Mouse (Mus musculus) heart, embryonic 14.5 days (tissue): ENCODE data around the gene Zfp622. TPM values are rescaled to one million over a fixed set of nuclear protein-coding genes. Genes with fewer than 3 reads are reported as not detected.
A peak's percentile ranks its signal among the peaks of the same experiment; 100 is the strongest.
"Not testable (repeated sequence)": the region's sequence is repeated elsewhere in the genome, so short reads cannot be mapped to it uniquely, and the experiment has no call there.

ENCODE experiments used
- ATAC-seq: fragments of 200-750 bp; cut with Nextera tagmentation; 2 replicates; pipeline ENCODE4 v1.8.0; 2017; ENCODE audit warnings: low read depth, moderate TSS enrichment; ENCODE audit not compliant: insufficient number of reproducible peaks, insufficient read depth, low FRiP score
- H3K27ac ChIP-seq, 2 experiments: fragments of 200-500 bp in 1 of 2; fragments of 300-500 bp in 1 of 2; sonication (generic) in 1 of 2; replicated peaks in 1 of 2; 2 replicates each; pipeline ENCODE4 v1.5.1; 2012 to 2014; ENCODE audit warnings: low read depth in 2 of 2, low read length in 2 of 2, control low read depth in 1 of 2, mild to moderate bottlenecking in 1 of 2, mixed read lengths in 1 of 2; ENCODE audit not compliant: control insufficient read depth in 1 of 2, insufficient read depth in 1 of 2
- H3K27me3 ChIP-seq: fragments of 300-500 bp; sonication (generic); 2 replicates; pipeline ENCODE4 v1.6.1; 2014; ENCODE audit warnings: mild to moderate bottlenecking, low read length, control low read depth; ENCODE audit not compliant: control insufficient read depth, insufficient read depth
- H3K36me3 ChIP-seq: fragments of 300-500 bp; sonication (generic); 2 replicates; pipeline ENCODE4 v1.6.1; 2014; ENCODE audit warnings: mild to moderate bottlenecking, control low read depth, low read length, mixed read lengths; ENCODE audit not compliant: control insufficient read depth, insufficient read depth
- H3K4me1 ChIP-seq, 2 experiments: fragments of 200-500 bp in 1 of 2; fragments of 300-500 bp in 1 of 2; sonication (generic) in 1 of 2; 2 replicates each; pipeline ENCODE4 v1.6.1; 2012 to 2014; ENCODE audit warnings: low read length in 2 of 2, control low read depth in 1 of 2, mixed read lengths in 1 of 2; ENCODE audit not compliant: control insufficient read depth in 2 of 2, insufficient read depth in 2 of 2
- H3K4me2 ChIP-seq: fragments of 300-500 bp; sonication (generic); 2 replicates; pipeline ENCODE4 v1.6.1; 2014; ENCODE audit warnings: mild to moderate bottlenecking, low read length
- H3K4me3 ChIP-seq, 2 experiments: fragments of 200-500 bp in 1 of 2; fragments of 300-500 bp in 1 of 2; sonication (generic) in 1 of 2; 2 replicates each; pipeline ENCODE4 v1.5.1; 2012 to 2014; ENCODE audit warnings: low read length in 2 of 2, mild to moderate bottlenecking in 2 of 2, control low read depth in 1 of 2, low read depth in 1 of 2, moderate library complexity in 1 of 2; ENCODE audit not compliant: control insufficient read depth in 1 of 2, insufficient read depth in 1 of 2
- H3K9ac ChIP-seq: fragments of 300-500 bp; sonication (generic); 2 replicates; pipeline ENCODE4 v1.6.1; 2014; ENCODE audit warnings: mild to moderate bottlenecking, low read length
- H3K9me3 ChIP-seq: fragments of 300-500 bp; sonication (generic); 2 replicates; pipeline ENCODE4 v1.6.1; 2016; ENCODE audit warnings: low read length, control low read depth; ENCODE audit not compliant: control insufficient read depth
- WGBS: fragments of 180-500 bp; shearing (Covaris S2); extraction: QIAGEN DNeasy Blood & Tissue Kit; methylation state at CpG from one replicate; pipeline ENCODE4 v1.1.7; 2014; 5-methylcytosine and 5-hydroxymethylcytosine counted together
- polyA plus RNA-seq: library from polyadenylated mRNA; unstranded; fragments of >200 nt; fragmentation: Nextera tagmentation; extraction: Ambion mirVana; gene quantifications from 2 replicates; pipeline ENCODE4 v1.2.1, GENCODE M21; 2014

Gene Zfp622
- polyA plus RNA-seq, 1 experiment from 2014 or later, result 24.4 TPM

- Histone ChIP-seq H3K27me3 (no peaks in the 10 kb centered on the region), H3K4me3 (no peak overlapping the region), H3K27ac (no peak overlapping the region), H3K36me3 (peaks cover 42% of the 10 kb centered on the region), H3K4me2 (no peak overlapping the region), H3K4me1 (0 out of 4 replicates have a peak, but pooled peaks cover 0 to 4% of the 10 kb centered on the region in 2 experiments), H3K9me3 (no peaks in the 10 kb centered on the region), H3K9ac (no peak overlapping the region)
- WGBS, result 84% methylated on average over 5 of the region's 5 CpGs
- no peak for ATAC-seq
Observed at GRCm38 (mm10) chr15:25972758-25973157, 11.4 kb upstream of the Zfp622 start.

GRCm38 (mm10) chr15:25974352-25974751, 9.8 kb upstream of the Zfp622 start:
- H3K27me3 ChIP-seq, result no peaks in the 10 kb centered on the region
- H3K9ac ChIP-seq, result no peak overlapping the region
- no peak for ATAC-seq
- no peak overlapping the region for H3K27ac ChIP-seq
- peaks cover 37% of the 10 kb centered on the region for H3K36me3 ChIP-seq
- 0 out of 4 replicates have a peak, but pooled peaks cover 0 to 4% of the 10 kb centered on the region in 2 experiments for H3K4me1 ChIP-seq
- no peaks in the 10 kb centered on the region for H3K9me3 ChIP-seq
- H3K4me2 ChIP-seq, result no peak overlapping the region
- H3K4me3 ChIP-seq, result no peak overlapping the region
- 93% methylated on average over 4 of the region's 4 CpGs for WGBS

- Histone ChIP-seq H3K4me1 (0 out of 4 replicates have a peak, but pooled peaks cover 0 to 4% of the 10 kb centered on the region in 2 experiments), H3K36me3 (peaks cover 25% of the 10 kb centered on the region), H3K4me2 (no peak overlapping the region), H3K27ac (no peak overlapping the region), H3K27me3 (no peaks in the 10 kb centered on the region), H3K9ac (no peak overlapping the region), H3K4me3 (no peak overlapping the region), H3K9me3 (no peaks in the 10 kb centered on the region)
- 31% methylated on average over 6 of the region's 6 CpGs for WGBS
- ATAC-seq, result no peak
Observed at GRCm38 (mm10) chr15:25975810-25976209, 8.4 kb upstream of the Zfp622 start.

GRCm38 (mm10) chr15:25983614-25984013, 552 bp upstream of the Zfp622 start:
- Histone ChIP-seq H3K4me3 (peak overlapping the region; percentile 86 to 88), H3K9ac (peak overlapping the region; percentile 77), H3K4me1 (peaks cover 2 to 14% of the 10 kb centered on the region in 2 experiments; a peak in 2 of 4 replicates), H3K4me2 (peak overlapping the region; percentile 94), H3K27ac (peak overlapping the region; percentile 60 to 89), H3K36me3 (peaks cover 26% of the 10 kb centered on the region)
- ATAC-seq, H3K9me3 ChIP-seq, H3K27me3 ChIP-seq: not testable (repeated sequence)
- 21% methylated on average over 6 of the region's 6 CpGs for WGBS

- H3K4me1 ChIP-seq, result peaks cover 2 to 14% of the 10 kb centered on the region in 2 experiments; a peak in 2 of 4 replicates
- no peak; the same call in 1 of the 2 replicates for ATAC-seq
- H3K4me2 ChIP-seq, result peak overlapping the region; percentile 94
- H3K4me3 ChIP-seq, result peak overlapping the region; percentile 86 to 88
- peak overlapping the region; percentile 65 to 89 for H3K27ac ChIP-seq
- no peaks in the 10 kb centered on the region for H3K27me3 ChIP-seq
- H3K9ac ChIP-seq, result peak overlapping the region; percentile 95
- WGBS, result under 1% methylated on average over 65 of the region's 71 CpGs
- H3K9me3 ChIP-seq, result no peaks in the 10 kb centered on the region
- H3K36me3 ChIP-seq, result peaks cover 39% of the 10 kb centered on the region
Observed at GRCm38 (mm10) chr15:25984734-25985492, 747 bp downstream of the Zfp622 start.

- no peak overlapping the region for H3K4me3 ChIP-seq
- ATAC-seq, result no peak
- H3K36me3 ChIP-seq, result peaks cover 93% of the 10 kb centered on the region
- no peaks in the 10 kb centered on the region for H3K4me1 ChIP-seq
- H3K27ac ChIP-seq, result no peak overlapping the region
- no peaks in the 10 kb centered on the region for H3K27me3 ChIP-seq
- 55% methylated on average over 8 of the region's 8 CpGs for WGBS
- H3K9me3 ChIP-seq, result no peaks in the 10 kb centered on the region
- no peak overlapping the region for H3K9ac ChIP-seq
- no peak overlapping the region for H3K4me2 ChIP-seq
Observed at GRCm38 (mm10) chr15:25992992-25993727, 9.0 kb downstream of the Zfp622 start.

- H3K4me1 ChIP-seq, result no peaks in the 10 kb centered on the region
- H3K9me3 ChIP-seq, result no peaks in the 10 kb centered on the region
- H3K27ac ChIP-seq, result no peak overlapping the region
- no peak for ATAC-seq
- WGBS, result 46% methylated on average over 2 of the region's 2 CpGs
- H3K27me3 ChIP-seq, result no peaks in the 10 kb centered on the region
- no peak overlapping the region for H3K4me3 ChIP-seq
- no peak overlapping the region for H3K4me2 ChIP-seq
- H3K9ac ChIP-seq, result no peak overlapping the region
- peaks cover 77% of the 10 kb centered on the region for H3K36me3 ChIP-seq
Observed at GRCm38 (mm10) chr15:25995521-25995920, 11.4 kb downstream of the Zfp622 start.
